Mouse (Mus musculus) spleen, adult 2 months (tissue): Measurements from ENCODE around the gene Pde4d. TPM values are rescaled to one million over a fixed set of nuclear protein-coding genes. Genes with fewer than 3 reads are reported as not detected.

Experiments used
- DNase-seq, 2 experiments: peaks; one replicate each; pipeline versions ENCODE4 v3.0.0 to v3.0.0-alpha.2; 2012 to 2021; ENCODE audit warnings: low spot score in 2 of 2, low read depth in 1 of 2
- H3K27ac ChIP-seq: fragments of 200-500 bp; 2 replicates; pipeline ENCODE4 v1.5.1; 2012; ENCODE audit warnings: low read length, inconsistent platforms; ENCODE audit not compliant: insufficient read depth
- H3K27me3 ChIP-seq: fragments of 200-500 bp; 2 replicates; pipeline ENCODE4 v1.6.1; 2012; ENCODE audit warnings: mild to moderate bottlenecking, moderate library complexity, low read length, inconsistent platforms; ENCODE audit not compliant: control insufficient read depth, insufficient read depth
- H3K36me3 ChIP-seq: fragments of 200-500 bp; 2 replicates; pipeline ENCODE4 v1.6.1; 2012; ENCODE audit warnings: mild to moderate bottlenecking, low read length, inconsistent platforms; ENCODE audit not compliant: control insufficient read depth, insufficient read depth
- H3K4me1 ChIP-seq: fragments of 200-500 bp; 2 replicates; pipeline ENCODE4 v1.6.1; 2011; ENCODE audit warnings: inconsistent platforms; ENCODE audit not compliant: control insufficient read depth, insufficient read depth, insufficient read length
- H3K4me3 ChIP-seq: fragments of 200-500 bp; 2 replicates; pipeline ENCODE4 v1.5.1; 2011; ENCODE audit warnings: mild to moderate bottlenecking, inconsistent platforms; ENCODE audit not compliant: insufficient read depth, insufficient read length; ENCODE audit errors: extremely low read depth
- CTCF ChIP-seq: fragments of 200-500 bp; IDR thresholded peaks from 2 replicates; pipeline ENCODE4 v1.5.1; 2011; ENCODE audit warnings: mild to moderate bottlenecking, inconsistent platforms; ENCODE audit not compliant: insufficient read depth, insufficient read length, insufficient replicate concordance; ENCODE audit errors: extremely low read depth
- POLR2A ChIP-seq: fragments of 200-500 bp; IDR thresholded peaks from 2 replicates; pipeline ENCODE4 v1.6.1; 2011; ENCODE audit warnings: low read depth, low read length, inconsistent platforms
- WGBS: fragments of 180-500 bp; shearing (Covaris S2); methylation state at CpG from one replicate; pipeline ENCODE4 v1.1.7; 2018; 5-methylcytosine and 5-hydroxymethylcytosine counted together
- polyA plus RNA-seq: library from polyadenylated mRNA; depleted of rRNA; stranded (reverse); fragments of >200 nt; gene quantifications from 2 replicates; pipeline ENCODE4 v1.2.3, GENCODE M21; 2012

Gene Pde4d
- polyA plus RNA-seq, 1 experiment = 4.8 TPM

GRCm38 (mm10) chr13:109519966-109520646, 1070.4 kb downstream of the Pde4d start:
- Histone ChIP-seq H3K4me3 (no peak overlapping the region), H3K4me1 (no peaks in the 10 kb centered on the region), H3K36me3 (no peaks in the 10 kb centered on the region), H3K27ac (no peak overlapping the region), H3K27me3 (no peaks in the 10 kb centered on the region)
- no peak for DNase-seq
- TF ChIP-seq CTCF (no peak), POLR2A (no peak)
- WGBS = 88% methylated on average over 2 of the region's 2 CpGs

- no peak overlapping the region for H3K27ac ChIP-seq
- H3K4me1 ChIP-seq = no peaks in the 10 kb centered on the region
- TF ChIP-seq CTCF = no peak
- TF ChIP-seq POLR2A = no peak
- H3K36me3 ChIP-seq = no peaks in the 10 kb centered on the region
- no peak overlapping the region for H3K4me3 ChIP-seq
- WGBS = 85% methylated on average over 3 of the region's 3 CpGs
- no peak for DNase-seq
- H3K27me3 ChIP-seq = no peaks in the 10 kb centered on the region
Measured at GRCm38 (mm10) chr13:109533838-109534523, 1084.2 kb downstream of the Pde4d start.

GRCm38 (mm10) chr13:109534709-109535284, 1085.0 kb downstream of the Pde4d start:
- H3K27me3 ChIP-seq = no peaks in the 10 kb centered on the region
- H3K27ac ChIP-seq = no peak overlapping the region
- TF ChIP-seq CTCF (no peak), POLR2A (no peak)
- H3K4me3 ChIP-seq = no peak overlapping the region
- no peaks in the 10 kb centered on the region for H3K4me1 ChIP-seq
- no peak for DNase-seq
- 91% methylated on average over 5 of the region's 5 CpGs for WGBS
- H3K36me3 ChIP-seq = no peaks in the 10 kb centered on the region

GRCm38 (mm10) chr13:109536636-109537035, 1086.9 kb downstream of the Pde4d start:
- DNase-seq = no peak
- H3K4me1 ChIP-seq = no peaks in the 10 kb centered on the region
- WGBS = 72% methylated on average over 4 of the region's 4 CpGs
- TF ChIP-seq CTCF = no peak
- TF ChIP-seq POLR2A = no peak
- H3K27me3 ChIP-seq = no peaks in the 10 kb centered on the region
- no peak overlapping the region for H3K27ac ChIP-seq
- H3K36me3 ChIP-seq = no peaks in the 10 kb centered on the region
- H3K4me3 ChIP-seq = no peak overlapping the region

GRCm38 (mm10) chr13:109539371-109539770, 1089.6 kb downstream of the Pde4d start:
- Histone ChIP-seq H3K27me3 (no peaks in the 10 kb centered on the region), H3K4me1 (no peaks in the 10 kb centered on the region), H3K27ac (no peak overlapping the region), H3K4me3 (no peak overlapping the region), H3K36me3 (no peaks in the 10 kb centered on the region)
- WGBS = 87% methylated on average over 3 of the region's 3 CpGs
- TF ChIP-seq POLR2A = no peak
- no peak for TF ChIP-seq CTCF
- DNase-seq = no peak

- TF ChIP-seq POLR2A (no peak), CTCF (no peak)
- Histone ChIP-seq H3K4me3 (no peak overlapping the region), H3K27me3 (no peaks in the 10 kb centered on the region), H3K27ac (no peak overlapping the region), H3K36me3 (no peaks in the 10 kb centered on the region), H3K4me1 (peaks cover 4% of the 10 kb centered on the region; the same call in 1 of the 2 replicates)
- no peak for DNase-seq
- WGBS = 81% methylated on average over 4 of the region's 4 CpGs
Measured at GRCm38 (mm10) chr13:109544646-109545045, 1094.9 kb downstream of the Pde4d start.

GRCm38 (mm10) chr13:109546337-109546736, 1096.6 kb downstream of the Pde4d start:
- DNase-seq = peak; percentile 4 to 9
- no peaks in the 10 kb centered on the region for H3K27me3 ChIP-seq
- no peak overlapping the region for H3K27ac ChIP-seq
- WGBS = 20% methylated on average over 18 of the region's 18 CpGs
- peak overlapping the region; percentile 86 for H3K4me3 ChIP-seq
- H3K36me3 ChIP-seq = no peaks in the 10 kb centered on the region
- H3K4me1 ChIP-seq = peaks cover 4% of the 10 kb centered on the region; the same call in 1 of the 2 replicates
- TF ChIP-seq CTCF (no peak), POLR2A (no peak)
